Mouse (Mus musculus): Measurements from ENCODE around the gene Ntn1. TPM values are rescaled to one million over a fixed set of nuclear protein-coding genes. Genes with fewer than 3 reads are reported as not detected.

Gene Ntn1
- polyA plus RNA-seq, 1 experiment from 2014 or later, result 7.4 TPM

GRCm38 (mm10) chr11:68400021-68400671 is 477 bp downstream of the Ntn1 start:
- Histone ChIP-seq H3K9me3 (no peaks in the 10 kb centered on the region), H3K27me3 (replicated peaks; ENCODE audit: low read depth, poor library complexity, severe bottlenecking) (peaks cover 95% of the 10 kb centered on the region), H3K27ac (replicated peaks) (peak overlapping the region; percentile 83), H3K36me3 (replicated peaks) (no peaks in the 10 kb centered on the region), H3K4me3 (peak overlapping the region; percentile 66), H3K4me1 (peaks cover 24% of the 10 kb centered on the region)
- WGBS, result under 1% methylated on average over 57 of the region's 57 CpGs
- peak; percentile 80 for DNase-seq (ENCODE audit: low spot score)

GRCm38 (mm10) chr11:68399548-68400020 is 1.0 kb downstream of the Ntn1 start:
- H3K9me3 ChIP-seq, result no peaks in the 10 kb centered on the region
- no peaks in the 10 kb centered on the region for H3K36me3 ChIP-seq (replicated peaks)
- H3K27ac ChIP-seq (replicated peaks), result peak overlapping the region; percentile 83
- H3K27me3 ChIP-seq (replicated peaks; ENCODE audit: low read depth, poor library complexity, severe bottlenecking), result peaks cover 100% of the 10 kb centered on the region
- peak; percentile 77 for DNase-seq (ENCODE audit: low spot score)
- peak overlapping the region; percentile 66 for H3K4me3 ChIP-seq
- under 1% methylated on average over 46 of the region's 47 CpGs for WGBS
- peaks cover 24% of the 10 kb centered on the region for H3K4me1 ChIP-seq

GRCm38 (mm10) chr11:68398891-68399547 is 1.6 kb downstream of the Ntn1 start:
- 4% methylated on average over 24 of the region's 24 CpGs for WGBS
- no peak for DNase-seq (ENCODE audit: low spot score)
- Histone ChIP-seq H3K4me3 (peak overlapping the region; percentile 66), H3K9me3 (no peaks in the 10 kb centered on the region), H3K27me3 (replicated peaks; ENCODE audit: low read depth, poor library complexity, severe bottlenecking) (peaks cover 100% of the 10 kb centered on the region), H3K4me1 (peaks cover 24% of the 10 kb centered on the region), H3K27ac (replicated peaks) (peak overlapping the region; percentile 25), H3K36me3 (replicated peaks) (no peaks in the 10 kb centered on the region)

- H3K9me3 ChIP-seq, result no peaks in the 10 kb centered on the region
- 57% methylated on average over 5 of the region's 5 CpGs for WGBS
- peaks cover 98% of the 10 kb centered on the region for H3K27me3 ChIP-seq (replicated peaks; ENCODE audit: low read depth, poor library complexity, severe bottlenecking)
- H3K36me3 ChIP-seq (replicated peaks), result no peaks in the 10 kb centered on the region
- H3K4me1 ChIP-seq, result peaks cover 28% of the 10 kb centered on the region
- DNase-seq (ENCODE audit: low spot score), result no peak
- no peak overlapping the region for H3K27ac ChIP-seq (replicated peaks)
- H3K4me3 ChIP-seq, result no peak overlapping the region
Observed at GRCm38 (mm10) chr11:68395546-68395945, 5.1 kb downstream of the Ntn1 start.

- peaks cover 25% of the 10 kb centered on the region for H3K4me1 ChIP-seq
- no peak for DNase-seq (ENCODE audit: low spot score)
- 32% methylated on average over 4 of the region's 4 CpGs for WGBS
Observed at GRCm38 (mm10) chr11:68394749-68395148, 5.9 kb downstream of the Ntn1 start.

GRCm38 (mm10) chr11:68393897-68394490 is 6.6 kb downstream of the Ntn1 start:
- 20% methylated on average over 2 of the region's 2 CpGs for WGBS

More at GRCm38 (mm10) chr11:68394749-68395148, 5.9 kb downstream of the Ntn1 start:
- no peak overlapping the region for H3K4me3 ChIP-seq
- no peaks in the 10 kb centered on the region for H3K9me3 ChIP-seq
- H3K27me3 ChIP-seq (replicated peaks; ENCODE audit: low read depth, poor library complexity, severe bottlenecking), result peaks cover 98% of the 10 kb centered on the region
- no peaks in the 10 kb centered on the region for H3K36me3 ChIP-seq (replicated peaks)
- H3K27ac ChIP-seq (replicated peaks), result no peak overlapping the region

GRCm38 (mm10) chr11:68390381-68391287 is 10.0 kb downstream of the Ntn1 start:
- Histone ChIP-seq H3K4me1 (peaks cover 46% of the 10 kb centered on the region), H3K27ac (replicated peaks) (no peak overlapping the region), H3K27me3 (replicated peaks; ENCODE audit: low read depth, poor library complexity, severe bottlenecking) (peaks cover 98% of the 10 kb centered on the region), H3K4me3 (no peak overlapping the region), H3K9me3 (no peaks in the 10 kb centered on the region), H3K36me3 (replicated peaks) (no peaks in the 10 kb centered on the region)
- 4% methylated on average over 19 of the region's 19 CpGs for WGBS
- DNase-seq (ENCODE audit: low spot score), result no peak

More at GRCm38 (mm10) chr11:68393897-68394490, 6.6 kb downstream of the Ntn1 start:
- Histone ChIP-seq H3K27ac (replicated peaks) (no peak overlapping the region), H3K4me3 (no peak overlapping the region), H3K27me3 (replicated peaks; ENCODE audit: low read depth, poor library complexity, severe bottlenecking) (peaks cover 98% of the 10 kb centered on the region), H3K4me1 (peaks cover 20% of the 10 kb centered on the region), H3K36me3 (replicated peaks) (no peaks in the 10 kb centered on the region), H3K9me3 (no peaks in the 10 kb centered on the region)
- no peak for DNase-seq (ENCODE audit: low spot score)

GRCm38 (mm10) chr11:68389621-68390020 is 11.0 kb downstream of the Ntn1 start:
- peak; percentile 40 for DNase-seq (ENCODE audit: low spot score)
- H3K4me1 ChIP-seq, result peaks cover 56% of the 10 kb centered on the region
- WGBS, result 2% methylated on average over 8 of the region's 8 CpGs
- H3K27me3 ChIP-seq (replicated peaks; ENCODE audit: low read depth, poor library complexity, severe bottlenecking), result peaks cover 98% of the 10 kb centered on the region
- H3K27ac ChIP-seq (replicated peaks), result no peak overlapping the region
- H3K9me3 ChIP-seq, result no peaks in the 10 kb centered on the region
- H3K36me3 ChIP-seq (replicated peaks), result no peaks in the 10 kb centered on the region
- H3K4me3 ChIP-seq, result no peak overlapping the region

GRCm38 (mm10) chr11:68388655-68389015 is 12.0 kb downstream of the Ntn1 start:
- no peak for DNase-seq (ENCODE audit: low spot score)
- Histone ChIP-seq H3K27me3 (replicated peaks; ENCODE audit: low read depth, poor library complexity, severe bottlenecking) (peaks cover 98% of the 10 kb centered on the region), H3K36me3 (replicated peaks) (no peaks in the 10 kb centered on the region), H3K4me1 (peaks cover 61% of the 10 kb centered on the region), H3K9me3 (no peaks in the 10 kb centered on the region), H3K27ac (replicated peaks) (no peak overlapping the region), H3K4me3 (no peak overlapping the region)
- 20% methylated on average over 1 of the region's 1 CpGs for WGBS

- Histone ChIP-seq H3K4me1 (peaks cover 64% of the 10 kb centered on the region), H3K4me3 (peak overlapping the region; percentile 73; the same call in 1 of the 2 replicates), H3K27ac (replicated peaks) (no peak overlapping the region; the same call in 1 of the 2 replicates), H3K9me3 (no peaks in the 10 kb centered on the region), H3K36me3 (replicated peaks) (no peaks in the 10 kb centered on the region), H3K27me3 (replicated peaks; ENCODE audit: low read depth, poor library complexity, severe bottlenecking) (peaks cover 100% of the 10 kb centered on the region)
- 17% methylated on average over 11 of the region's 11 CpGs for WGBS
- DNase-seq (ENCODE audit: low spot score), result no peak
Observed at GRCm38 (mm10) chr11:68387971-68388654, 12.5 kb downstream of the Ntn1 start.

GRCm38 (mm10) chr11:68387441-68387760 is 13.2 kb downstream of the Ntn1 start:
- no peaks in the 10 kb centered on the region for H3K9me3 ChIP-seq
- no peak for DNase-seq (ENCODE audit: low spot score)
- peak overlapping the region; percentile 73 for H3K4me3 ChIP-seq
- peaks cover 64% of the 10 kb centered on the region for H3K4me1 ChIP-seq
- H3K27ac ChIP-seq (replicated peaks), result peak overlapping the region; percentile 84
- peaks cover 100% of the 10 kb centered on the region for H3K27me3 ChIP-seq (replicated peaks; ENCODE audit: low read depth, poor library complexity, severe bottlenecking)
- no peaks in the 10 kb centered on the region for H3K36me3 ChIP-seq (replicated peaks)
- 8% methylated on average over 4 of the region's 4 CpGs for WGBS

Measured in embryonic facial prominence, embryonic 10.5 days (tissue).